Mouse (Mus musculus) thymus, adult 2 months (tissue): ENCODE data around the gene Alas2. TPM values are rescaled to one million over a fixed set of nuclear protein-coding genes. Genes with fewer than 3 reads are reported as not detected.

Source experiments
- DNase-seq: peaks from one replicate; pipeline ENCODE4 v3.0.0; 2021
- H3K27ac ChIP-seq: fragments of 200-500 bp; 2 replicates; pipeline ENCODE4 v1.5.1; 2012; ENCODE audit warnings: low read length, control low read depth; ENCODE audit not compliant: control insufficient read depth, insufficient read depth
- H3K27me3 ChIP-seq: fragments of 200-500 bp; 2 replicates; pipeline ENCODE4 v1.6.1; 2012; ENCODE audit warnings: mild to moderate bottlenecking, low read length, moderate library complexity, mixed read lengths; ENCODE audit not compliant: control insufficient read depth, insufficient read depth
- H3K36me3 ChIP-seq: fragments of 200-500 bp; 2 replicates; pipeline ENCODE4 v1.6.1; 2012; ENCODE audit warnings: mild to moderate bottlenecking, low read length, moderate library complexity; ENCODE audit not compliant: control insufficient read depth, insufficient read depth
- H3K4me1 ChIP-seq: fragments of 200-500 bp; replicated peaks from 2 replicates; pipeline ENCODE4 v1.6.1; 2012; ENCODE audit warnings: low read length; ENCODE audit not compliant: control insufficient read depth, insufficient read depth
- H3K4me3 ChIP-seq: fragments of 200-500 bp; 2 replicates; pipeline ENCODE4 v1.5.1; 2012; ENCODE audit warnings: mild to moderate bottlenecking, low read length, control low read depth, moderate library complexity; ENCODE audit not compliant: control insufficient read depth, insufficient read depth
- CTCF ChIP-seq: fragments of 200-500 bp; IDR thresholded peaks from 2 replicates; pipeline ENCODE4 v1.5.1; 2012; ENCODE audit warnings: mild to moderate bottlenecking, control low read depth, low read length, moderate library complexity, borderline replicate concordance; ENCODE audit not compliant: control insufficient read depth, poor library complexity, insufficient read depth; ENCODE audit errors: extremely low read depth
- POLR2A ChIP-seq: fragments of 200-500 bp; IDR thresholded peaks from 2 replicates; pipeline ENCODE4 v1.6.1; 2012; ENCODE audit warnings: mild to moderate bottlenecking, low read length, control low read depth, moderate library complexity; ENCODE audit not compliant: control insufficient read depth, poor library complexity, insufficient read depth; ENCODE audit errors: extremely low read depth
- WGBS: fragments of 180-500 bp; shearing (Covaris S2); methylation state at CpG from one replicate; pipeline ENCODE4 v1.1.7; 2018; 5-methylcytosine and 5-hydroxymethylcytosine counted together
- polyA plus RNA-seq: library from polyadenylated mRNA; depleted of rRNA; stranded (reverse); fragments of >200 nt; gene quantifications from 2 replicates; pipeline ENCODE4 v1.2.3, GENCODE M21; 2012; rRNA removed

Gene Alas2
- polyA plus RNA-seq, 1 experiment: 11.5 TPM

DNA sequence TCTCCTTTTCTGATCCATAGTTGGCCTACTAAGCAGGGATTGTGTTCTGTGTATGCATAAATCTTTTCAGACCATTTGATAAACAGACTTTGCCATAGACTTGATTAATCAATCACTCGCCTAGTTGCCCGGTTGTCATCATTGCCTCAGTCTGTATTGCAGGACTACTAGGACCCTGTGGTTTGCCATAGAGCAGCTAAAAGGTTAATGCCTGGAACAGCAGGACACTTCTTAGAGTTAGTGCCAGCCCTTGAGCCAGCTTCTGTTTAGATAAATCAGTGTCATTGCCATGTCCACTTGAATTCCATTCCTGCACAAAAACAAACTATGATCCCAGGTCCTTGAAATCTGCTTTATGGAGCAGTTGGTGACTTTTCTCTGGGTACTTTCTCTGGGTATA lies 51.7 kb downstream of the Alas2 start:
- Histone ChIP-seq H3K27ac (no peak overlapping the region), H3K4me1 (no peaks in the 10 kb centered on the region), H3K27me3 (no peaks in the 10 kb centered on the region), H3K4me3 (no peak overlapping the region), H3K36me3 (no peaks in the 10 kb centered on the region)
- 98% methylated on average over 2 of the region's 2 CpGs for WGBS
- no peak for DNase-seq
- TF ChIP-seq CTCF: no peak
- no peak for TF ChIP-seq POLR2A

Other genes starting within 250 kb of the Alas2 start
- gene Tmem29, start 88.2 kb upstream of the Alas2 start, polyA plus RNA-seq: 3.0 and 4.2 TPM in 2 replicates
- 5.8 and 6.2 TPM in 2 replicates for gene Pfkfb1, start 40.9 kb downstream of the Alas2 start, polyA plus RNA-seq
- gene Apex2, start 42.5 kb downstream of the Alas2 start, polyA plus RNA-seq: 25.6 and 25.8 TPM in 2 replicates
- 0.65 and 0.78 TPM in 2 replicates for gene Tro, start 110.2 kb downstream of the Alas2 start, polyA plus RNA-seq